Mouse (Mus musculus): ENCODE results near the gene Ppp6r3. TPM values are rescaled to one million over a fixed set of nuclear protein-coding genes. Genes with fewer than 3 reads are reported as not detected.

Ppp6r3 gene
- total RNA-seq (2014; rRNA removed): 98.0 and 111 TPM in 2 replicates
- polyA plus RNA-seq (2015; fragmentation: Nextera tagmentation; extraction: Ambion mirVana): 31.0 and 32.3 TPM in 2 replicates

DNA sequence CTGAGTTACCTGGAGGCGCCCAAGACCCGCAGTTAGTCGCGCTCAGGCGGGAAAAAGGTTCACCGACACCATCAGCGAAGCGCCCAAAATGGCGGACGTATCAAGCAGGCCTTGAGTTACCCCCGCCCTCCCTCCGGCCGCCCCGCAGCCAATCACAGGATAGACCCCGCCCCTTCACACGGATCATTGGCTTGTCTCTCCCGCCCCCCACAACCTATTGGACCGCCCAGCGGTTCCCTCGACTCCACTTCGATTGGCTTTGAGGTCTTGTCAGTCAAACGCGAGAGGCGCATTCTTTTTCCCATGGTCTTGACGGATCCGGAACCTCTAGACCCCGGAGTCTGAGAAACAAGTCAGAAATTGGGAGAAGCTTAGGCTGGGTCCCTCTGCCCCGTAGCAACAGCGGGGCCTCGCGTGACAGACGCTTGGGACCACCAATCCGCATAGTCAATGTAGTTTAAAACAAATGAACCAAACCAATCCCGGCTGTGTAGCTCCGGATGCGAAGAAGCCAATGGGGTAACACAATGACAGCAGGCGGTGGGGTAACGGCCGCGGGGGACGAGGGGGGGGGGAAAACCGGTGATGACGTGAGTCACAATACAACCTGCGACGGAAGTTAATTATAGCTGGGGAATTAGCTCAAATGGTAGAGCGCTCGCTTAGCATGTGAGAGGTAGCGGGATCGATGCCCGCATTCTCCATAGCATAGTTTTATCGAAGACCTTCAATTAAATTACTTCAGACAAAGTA lies at the start of gene Ppp6r3:
TSS of gene Ppp6r3 (minus strand) at position 118 of the 753 bp plus-strand sequence.
- peak; percentile 97 for ATAC-seq (ENCODE audit: low FRiP score)
- under 1% methylated on average over 49 of the region's 51 CpGs for WGBS
- peak; percentile 100 for DNase-seq (ENCODE audit: low spot score)

DNA sequence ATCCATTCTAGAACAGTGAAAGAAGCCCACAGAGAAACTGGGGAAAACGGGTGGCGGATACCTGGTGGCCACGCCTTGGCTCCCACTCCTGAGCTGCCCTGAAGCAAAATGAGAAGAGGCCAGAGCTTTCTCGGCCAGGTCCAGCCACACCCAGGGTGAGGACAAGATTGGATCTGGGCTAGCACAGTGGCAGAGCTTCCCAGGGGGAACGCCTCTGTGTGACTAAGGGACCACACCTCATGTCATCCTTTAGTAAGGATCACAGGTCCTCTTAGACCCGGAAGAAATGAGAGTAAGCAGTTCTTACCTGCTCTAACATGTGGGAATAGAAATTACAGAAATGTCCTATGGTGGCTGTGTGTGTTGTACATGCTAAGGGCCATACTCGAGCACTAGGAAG lies 49.6 kb upstream of the Ppp6r3 start:
- Histone ChIP-seq H3K36me3 (ENCODE audit: insufficient read depth, low read length) (peaks cover 3% of the 10 kb centered on the region; the same call in 1 of the 2 replicates), H3K9ac (replicated peaks; ENCODE audit: low read length, poor library complexity, severe bottlenecking) (no peak overlapping the region), H3K4me2 (ENCODE audit: low read depth, low read length, poor library complexity, severe bottlenecking) (no peak overlapping the region), H3K4me3 (ENCODE audit: low read depth, low read length) (no peak overlapping the region), H3K4me1 (ENCODE audit: insufficient read depth, low read length) (no peaks in the 10 kb centered on the region), H3K27ac (ENCODE audit: low read depth, low read length) (no peak overlapping the region), H3K27me3 (ENCODE audit: insufficient read depth, low read length) (no peaks in the 10 kb centered on the region), H3K9me3 (ENCODE audit: low read length) (no peaks in the 10 kb centered on the region)
- ATAC-seq (ENCODE audit: low FRiP score) (no peak), DNase-seq (ENCODE audit: low spot score) (no peak)
- WGBS: 94% methylated on average over 7 of the region's 7 CpGs
- TF ChIP-seq CTCF (IDR thresholded peaks at IDR 0.05): no peak

More for the DNA sequence above, at the start of gene Ppp6r3:
- Histone ChIP-seq H3K4me3 (ENCODE audit: low read depth, low read length) (peak within 1 kb of the TSS; percentile 95), H3K9ac (replicated peaks; ENCODE audit: low read length, poor library complexity, severe bottlenecking) (peak within 1 kb of the TSS; percentile 81), H3K27me3 (ENCODE audit: insufficient read depth, low read length) (no peaks in the 10 kb centered on the region), H3K27ac (ENCODE audit: low read depth, low read length) (peak within 1 kb of the TSS; percentile 92), H3K36me3 (ENCODE audit: insufficient read depth, low read length) (no peaks in the 10 kb centered on the region), H3K9me3 (ENCODE audit: low read length) (no peaks in the 10 kb centered on the region), H3K4me2 (ENCODE audit: low read depth, low read length, poor library complexity, severe bottlenecking) (peak within 1 kb of the TSS; percentile 76), H3K4me1 (ENCODE audit: insufficient read depth, low read length) (peaks cover 13% of the 10 kb centered on the region; the same call in 1 of the 2 replicates)
- no peak for TF ChIP-seq CTCF (IDR thresholded peaks at IDR 0.05)

DNA sequence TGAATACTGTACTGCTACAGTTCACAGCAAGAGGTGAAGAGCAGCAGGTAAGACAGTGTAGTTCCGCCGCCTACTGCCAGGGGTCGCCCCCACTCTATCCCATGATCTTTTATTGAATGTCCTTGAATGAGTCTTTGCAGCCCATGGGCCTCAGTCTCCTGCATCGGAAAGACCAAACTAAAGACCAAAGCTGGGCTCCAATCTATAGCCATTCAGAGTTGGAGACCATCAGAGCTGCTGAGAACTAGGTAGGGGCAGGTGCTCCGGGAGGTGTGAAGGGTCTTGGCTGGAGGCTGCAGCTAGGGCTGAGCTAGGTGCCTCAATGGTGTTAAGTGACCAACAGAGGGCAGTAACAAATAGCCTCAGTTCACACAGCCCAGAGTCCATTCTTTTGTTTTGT lies 48.3 kb upstream of the Ppp6r3 start:
- no peaks in the 10 kb centered on the region for H3K9me3 ChIP-seq (ENCODE audit: low read length)
- peaks cover 10% of the 10 kb centered on the region; the same call in 1 of the 2 replicates for H3K36me3 ChIP-seq (ENCODE audit: insufficient read depth, low read length)
- TF ChIP-seq CTCF (IDR thresholded peaks at IDR 0.05): peak; percentile 68
- no peak overlapping the region for H3K9ac ChIP-seq (replicated peaks; ENCODE audit: low read length, poor library complexity, severe bottlenecking)
- WGBS: 80% methylated on average over 5 of the region's 5 CpGs
- no peaks in the 10 kb centered on the region for H3K4me1 ChIP-seq (ENCODE audit: insufficient read depth, low read length)
- H3K27me3 ChIP-seq (ENCODE audit: insufficient read depth, low read length): no peaks in the 10 kb centered on the region
- DNase-seq (ENCODE audit: low spot score) (peak; percentile 34), ATAC-seq (ENCODE audit: low FRiP score) (no peak)
- H3K4me2 ChIP-seq (ENCODE audit: low read depth, low read length, poor library complexity, severe bottlenecking): no peak overlapping the region
- no peak overlapping the region for H3K27ac ChIP-seq (ENCODE audit: low read depth, low read length)
- no peak overlapping the region for H3K4me3 ChIP-seq (ENCODE audit: low read depth, low read length)

DNA sequence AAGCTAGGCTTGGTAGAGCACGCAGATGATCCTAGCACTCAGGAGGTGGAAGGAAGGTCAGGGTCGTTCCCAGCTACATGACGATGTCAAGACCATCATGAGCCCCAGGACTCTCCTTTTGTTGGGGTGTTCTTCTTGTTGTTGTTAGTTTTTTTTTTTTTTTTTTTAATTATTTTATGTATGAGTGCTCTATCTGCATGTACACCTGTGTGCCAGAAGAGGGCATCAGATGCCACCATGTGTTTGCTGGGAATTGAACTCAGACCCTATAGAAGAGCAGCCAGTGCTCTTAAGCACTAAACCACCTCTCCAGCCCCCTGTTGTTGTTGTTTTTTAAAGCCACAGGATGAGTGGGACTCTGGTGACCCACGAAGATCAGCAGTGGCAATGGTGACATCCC lies 47.7 kb upstream of the Ppp6r3 start:
- H3K27me3 ChIP-seq (ENCODE audit: insufficient read depth, low read length): no peaks in the 10 kb centered on the region
- no peak overlapping the region for H3K9ac ChIP-seq (replicated peaks; ENCODE audit: low read length, poor library complexity, severe bottlenecking)
- TF ChIP-seq CTCF (IDR thresholded peaks at IDR 0.05): no peak
- no peaks in the 10 kb centered on the region for H3K4me1 ChIP-seq (ENCODE audit: insufficient read depth, low read length)
- whole genome bisulfite sequencing: 95% methylated on average over 4 of the region's 4 CpGs
- no peak overlapping the region for H3K4me2 ChIP-seq (ENCODE audit: low read depth, low read length, poor library complexity, severe bottlenecking)
- no peak for DNase-seq (ENCODE audit: low spot score)
- no peaks in the 10 kb centered on the region for H3K9me3 ChIP-seq (ENCODE audit: low read length)
- H3K36me3 ChIP-seq (ENCODE audit: insufficient read depth, low read length): peaks cover 10% of the 10 kb centered on the region; the same call in 1 of the 2 replicates
- no peak overlapping the region for H3K4me3 ChIP-seq (ENCODE audit: low read depth, low read length)
- ATAC-seq (ENCODE audit: low FRiP score): no peak
- no peak overlapping the region for H3K27ac ChIP-seq (ENCODE audit: low read depth, low read length)

DNA sequence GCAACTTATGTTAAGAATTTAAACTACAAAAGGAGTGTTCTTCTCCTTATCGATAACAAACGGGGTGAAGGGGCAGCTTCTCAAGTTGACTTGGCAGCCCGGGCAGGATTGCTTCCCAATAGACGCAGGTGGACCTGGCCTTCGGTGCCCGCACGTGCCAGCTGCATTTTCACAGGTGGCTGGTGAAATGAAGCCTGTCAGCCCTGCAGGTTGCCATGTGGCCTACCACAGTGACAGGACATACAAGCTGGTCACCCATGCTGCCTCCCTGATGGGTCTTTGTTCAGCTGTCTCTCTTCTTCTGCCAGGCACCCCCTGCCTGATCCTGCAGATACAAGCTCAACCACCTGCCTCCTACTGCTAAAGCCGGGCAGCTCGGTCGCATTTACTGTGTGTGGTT lies 45.3 kb upstream of the Ppp6r3 start:
- no peak for TF ChIP-seq CTCF (IDR thresholded peaks at IDR 0.05)

DNA sequence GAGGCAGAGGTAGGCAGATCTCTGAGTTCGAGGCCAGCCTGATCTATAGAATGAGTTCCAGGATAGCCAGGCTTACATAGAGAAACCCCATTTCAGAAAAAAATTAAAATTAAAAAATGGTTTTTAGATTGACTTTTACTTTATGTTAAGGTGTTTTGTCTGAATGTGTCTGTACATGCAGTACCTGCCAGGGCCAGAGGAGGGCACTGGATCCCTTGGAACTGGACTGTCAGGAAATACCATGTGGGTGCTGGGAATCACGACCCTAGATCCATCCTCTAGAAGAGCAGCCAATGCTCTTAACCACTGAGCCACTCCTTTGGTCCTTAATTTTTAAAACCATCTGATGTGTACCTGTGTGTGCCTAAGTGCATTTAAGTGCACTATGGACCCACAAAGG lies 43.8 kb upstream of the Ppp6r3 start:
- Histone ChIP-seq H3K36me3 (ENCODE audit: insufficient read depth, low read length) (peaks cover 10% of the 10 kb centered on the region; the same call in 1 of the 2 replicates), H3K27ac (ENCODE audit: low read depth, low read length) (no peak overlapping the region), H3K4me2 (ENCODE audit: low read depth, low read length, poor library complexity, severe bottlenecking) (no peak overlapping the region), H3K4me1 (ENCODE audit: insufficient read depth, low read length) (no peaks in the 10 kb centered on the region), H3K4me3 (ENCODE audit: low read depth, low read length) (no peak overlapping the region), H3K9me3 (ENCODE audit: low read length) (no peaks in the 10 kb centered on the region), H3K9ac (replicated peaks; ENCODE audit: low read length, poor library complexity, severe bottlenecking) (no peak overlapping the region), H3K27me3 (ENCODE audit: insufficient read depth, low read length) (no peaks in the 10 kb centered on the region)
- DNase-seq (ENCODE audit: low spot score) (no peak), ATAC-seq (ENCODE audit: low FRiP score) (no peak)
- WGBS: 89% methylated on average over 2 of the region's 2 CpGs
- peak; percentile 46 for TF ChIP-seq CTCF (IDR thresholded peaks at IDR 0.05)

More for the DNA sequence above, 45.3 kb upstream of the Ppp6r3 start:
- no peak overlapping the region for H3K27ac ChIP-seq (ENCODE audit: low read depth, low read length)
- no peaks in the 10 kb centered on the region for H3K9me3 ChIP-seq (ENCODE audit: low read length)
- no peak overlapping the region for H3K9ac ChIP-seq (replicated peaks; ENCODE audit: low read length, poor library complexity, severe bottlenecking)
- ATAC-seq (ENCODE audit: low FRiP score) (no peak), DNase-seq (ENCODE audit: low spot score) (peak; percentile 28)
- H3K36me3 ChIP-seq (ENCODE audit: insufficient read depth, low read length): peaks cover 10% of the 10 kb centered on the region; the same call in 1 of the 2 replicates
- H3K27me3 ChIP-seq (ENCODE audit: insufficient read depth, low read length): no peaks in the 10 kb centered on the region
- H3K4me3 ChIP-seq (ENCODE audit: low read depth, low read length): no peak overlapping the region
- H3K4me1 ChIP-seq (ENCODE audit: insufficient read depth, low read length): no peaks in the 10 kb centered on the region
- WGBS: 93% methylated on average over 10 of the region's 10 CpGs
- no peak overlapping the region for H3K4me2 ChIP-seq (ENCODE audit: low read depth, low read length, poor library complexity, severe bottlenecking)

Data from midbrain, postnatal 0 days (tissue).